Mouse (Mus musculus) bone marrow, adult 2 months (tissue): Measurements from ENCODE around the gene Camk1g. TPM values are rescaled to one million over a fixed set of nuclear protein-coding genes. Genes with fewer than 3 reads are reported as not detected.

ENCODE experiments used
- H3K27ac ChIP-seq: fragments of 200-500 bp; 2 replicates; pipeline ENCODE4 v1.5.1; 2012; ENCODE audit warnings: low read depth, mild to moderate bottlenecking, control low read depth, inconsistent platforms, low read length; ENCODE audit not compliant: control insufficient read depth, poor library complexity, insufficient read depth
- H3K4me1 ChIP-seq: fragments of 200-500 bp; 2 replicates; pipeline ENCODE4 v1.6.1; 2011; ENCODE audit warnings: low read length; ENCODE audit not compliant: control insufficient read depth, insufficient read depth
- H3K4me3 ChIP-seq: fragments of 200-500 bp; replicated peaks from 2 replicates; pipeline ENCODE3; 2011; ENCODE audit warnings: mild to moderate bottlenecking, low read depth, low read length, control low read depth; ENCODE audit not compliant: control insufficient read depth
- CTCF ChIP-seq: fragments of 200-500 bp; IDR thresholded peaks from 2 replicates; pipeline ENCODE4 v1.5.1; 2011; ENCODE audit warnings: low read length, control low read depth; ENCODE audit not compliant: control insufficient read depth, insufficient read depth
- POLR2A ChIP-seq: fragments of 200-500 bp; IDR thresholded peaks from 2 replicates; pipeline ENCODE4 v1.6.1; 2011; ENCODE audit warnings: low read depth, mild to moderate bottlenecking, control low read depth, low read length, borderline replicate concordance; ENCODE audit not compliant: control insufficient read depth
- WGBS: fragments of 180-500 bp; shearing (Covaris S2); methylation state at CpG from one replicate; pipeline ENCODE4 v1.1.7; 2018; 5-methylcytosine and 5-hydroxymethylcytosine counted together
- polyA plus RNA-seq: library from polyadenylated mRNA; stranded (reverse); fragments of >200 nt; gene quantifications from 2 replicates; pipeline ENCODE4 v1.2.4, GENCODE M21; 2011; ENCODE audit warnings: low replicate concordance; ENCODE audit not compliant: missing spikeins, insufficient read depth, insufficient read length

The Camk1g gene
- polyA plus RNA-seq, 1 experiment, result not detected

DNA sequence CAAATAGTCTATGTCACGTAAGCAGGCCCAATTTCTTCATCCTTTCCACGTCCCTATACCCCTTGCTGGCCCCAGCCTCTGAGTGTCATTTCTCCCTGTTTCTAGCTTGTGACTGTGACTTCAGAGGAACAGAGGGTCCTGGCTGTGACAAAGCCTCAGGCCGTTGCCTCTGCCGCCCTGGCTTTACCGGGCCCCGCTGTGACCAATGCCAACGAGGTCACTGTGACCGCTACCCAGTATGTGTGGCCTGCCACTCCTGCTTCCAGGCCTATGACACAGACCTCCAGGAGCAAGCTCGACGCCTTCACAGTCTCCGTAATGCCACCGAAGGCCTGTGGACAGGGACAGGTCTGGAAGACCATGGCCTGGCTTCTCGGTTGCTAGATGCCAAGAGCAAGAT is 38.1 kb downstream of the Camk1g start:
- no peak overlapping the region for H3K4me3 ChIP-seq
- WGBS, result 80% methylated on average over 13 of the region's 13 CpGs
- peaks cover 4% of the 10 kb centered on the region for H3K4me1 ChIP-seq
- H3K27ac ChIP-seq, result no peak overlapping the region
- TF ChIP-seq POLR2A (no peak), CTCF (no peak)

DNA sequence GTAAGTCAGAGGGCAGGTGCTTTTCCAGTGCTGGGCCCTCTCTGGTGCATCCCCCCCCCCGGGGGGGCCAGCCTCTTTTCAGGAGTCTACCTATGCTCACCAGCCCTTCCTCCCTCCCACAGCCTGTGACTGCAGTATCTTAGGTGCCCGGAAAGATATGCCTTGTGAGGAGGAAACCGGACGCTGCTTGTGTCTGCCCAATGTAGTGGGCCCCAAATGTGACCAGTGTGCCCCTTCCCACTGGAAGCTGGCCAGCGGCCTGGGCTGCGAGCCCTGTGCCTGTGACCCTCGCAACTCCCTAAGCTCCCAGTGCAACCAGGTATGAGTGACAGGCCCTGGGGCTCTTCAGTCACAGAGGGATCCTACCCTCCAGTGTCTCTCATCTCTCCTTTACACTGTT is 39.5 kb downstream of the Camk1g start:
- peaks cover 2% of the 10 kb centered on the region; the same call in 1 of the 2 replicates for H3K4me1 ChIP-seq
- TF ChIP-seq POLR2A, result no peak
- no peak for TF ChIP-seq CTCF
- no peak overlapping the region for H3K4me3 ChIP-seq
- WGBS, result 76% methylated on average over 7 of the region's 7 CpGs
- no peak overlapping the region for H3K27ac ChIP-seq

DNA sequence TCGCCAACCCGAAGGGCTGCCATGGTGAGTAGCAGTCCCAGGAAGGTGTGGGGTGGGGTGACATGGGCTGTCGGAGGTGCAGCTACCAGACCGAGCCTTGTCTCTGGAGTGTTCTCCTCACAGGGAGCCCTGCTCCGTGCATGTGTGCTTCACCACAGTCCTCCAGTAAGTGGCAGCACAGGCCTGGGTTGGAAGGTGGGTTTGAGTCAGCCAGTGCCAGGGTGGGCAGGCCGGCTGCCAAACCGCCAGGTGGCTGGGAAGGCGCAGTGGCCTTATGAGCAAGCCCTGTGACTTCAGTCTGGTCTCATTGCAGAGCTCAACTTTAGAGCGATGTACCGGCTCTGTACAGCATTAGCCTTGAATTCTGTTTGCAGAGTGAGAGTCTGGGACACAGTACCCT is 39.9 kb downstream of the Camk1g start:
- TF ChIP-seq CTCF (peak; percentile 83), POLR2A (no peak)
- no peak overlapping the region for H3K27ac ChIP-seq
- peaks cover 2% of the 10 kb centered on the region; the same call in 1 of the 2 replicates for H3K4me1 ChIP-seq
- H3K4me3 ChIP-seq, result no peak overlapping the region
- WGBS, result 23% methylated on average over 10 of the region's 10 CpGs

DNA sequence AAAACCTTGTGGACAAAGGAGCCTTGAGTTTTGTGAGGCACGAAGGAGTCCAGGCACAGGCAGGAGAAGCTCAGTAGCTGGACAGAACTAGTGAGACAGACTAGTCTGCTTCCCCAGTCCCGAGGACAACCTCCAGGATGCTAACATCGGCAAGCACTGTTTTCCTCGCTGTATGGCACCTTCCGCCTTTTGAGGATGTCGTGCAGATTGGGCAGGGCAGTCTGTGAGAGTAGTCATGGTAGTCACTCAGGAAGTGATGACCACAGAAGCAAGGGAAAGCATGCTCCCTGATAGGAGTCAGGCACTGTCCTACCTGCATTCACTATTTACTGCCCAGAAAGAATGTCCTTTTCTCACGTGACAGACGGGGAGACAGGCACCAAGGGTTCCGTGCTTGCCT is 40.5 kb downstream of the Camk1g start:
- TF ChIP-seq POLR2A (no peak), CTCF (no peak)

DNA sequence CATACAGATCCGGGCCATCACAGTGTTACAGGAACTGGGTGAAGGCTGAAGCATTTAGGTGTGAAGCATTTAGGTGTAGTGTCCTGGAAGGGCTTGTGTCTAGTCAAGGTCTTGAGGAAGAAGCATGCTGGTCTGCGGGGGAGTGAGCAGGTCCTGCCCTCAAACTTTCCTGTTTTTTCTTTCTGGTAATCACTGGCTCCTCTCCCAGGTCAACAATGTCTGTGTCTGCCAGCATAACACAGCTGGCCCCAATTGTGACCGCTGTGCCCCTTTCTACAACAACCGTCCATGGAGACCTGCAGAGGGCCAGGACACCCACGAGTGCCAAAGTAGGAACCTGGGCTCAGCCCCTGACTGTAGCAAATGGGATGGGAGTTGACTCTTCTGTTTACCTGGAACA is 42.4 kb downstream of the Camk1g start:
- H3K27ac ChIP-seq, result no peak overlapping the region
- 76% methylated on average over 5 of the region's 5 CpGs for WGBS
- peaks cover 2% of the 10 kb centered on the region; the same call in 1 of the 2 replicates for H3K4me1 ChIP-seq
- H3K4me3 ChIP-seq, result no peak overlapping the region
- TF ChIP-seq CTCF, result no peak
- no peak for TF ChIP-seq POLR2A

More for the DNA sequence above, 40.5 kb downstream of the Camk1g start:
- H3K27ac ChIP-seq, result no peak overlapping the region
- WGBS, result 47% methylated on average over 9 of the region's 9 CpGs
- no peak overlapping the region for H3K4me3 ChIP-seq
- peaks cover 2% of the 10 kb centered on the region; the same call in 1 of the 2 replicates for H3K4me1 ChIP-seq

DNA sequence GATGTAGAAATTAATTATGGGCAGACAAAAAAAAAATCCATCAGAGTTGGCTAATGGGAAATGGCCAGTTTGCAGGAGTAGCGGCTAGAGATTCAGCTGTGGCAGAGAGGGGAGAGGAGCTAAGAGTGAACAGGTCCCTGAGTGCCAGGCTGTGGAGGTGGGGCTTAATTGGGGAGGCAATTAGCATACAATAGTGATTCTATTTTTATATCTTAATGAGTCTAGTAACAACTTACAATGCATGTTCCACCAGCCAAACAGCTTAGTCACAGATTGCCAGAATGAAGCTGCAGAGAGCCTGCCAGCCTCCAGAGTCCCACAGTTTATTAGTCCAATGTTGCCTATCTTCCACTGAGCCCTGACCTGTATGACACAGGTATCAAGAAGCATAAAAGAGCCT is 42.9 kb downstream of the Camk1g start:
- TF ChIP-seq POLR2A (no peak), CTCF (no peak)
- peaks cover 2% of the 10 kb centered on the region; the same call in 1 of the 2 replicates for H3K4me1 ChIP-seq
- no peak overlapping the region for H3K27ac ChIP-seq
- H3K4me3 ChIP-seq, result no peak overlapping the region
- 67% methylated on average over 1 of the region's 1 CpGs for WGBS

DNA sequence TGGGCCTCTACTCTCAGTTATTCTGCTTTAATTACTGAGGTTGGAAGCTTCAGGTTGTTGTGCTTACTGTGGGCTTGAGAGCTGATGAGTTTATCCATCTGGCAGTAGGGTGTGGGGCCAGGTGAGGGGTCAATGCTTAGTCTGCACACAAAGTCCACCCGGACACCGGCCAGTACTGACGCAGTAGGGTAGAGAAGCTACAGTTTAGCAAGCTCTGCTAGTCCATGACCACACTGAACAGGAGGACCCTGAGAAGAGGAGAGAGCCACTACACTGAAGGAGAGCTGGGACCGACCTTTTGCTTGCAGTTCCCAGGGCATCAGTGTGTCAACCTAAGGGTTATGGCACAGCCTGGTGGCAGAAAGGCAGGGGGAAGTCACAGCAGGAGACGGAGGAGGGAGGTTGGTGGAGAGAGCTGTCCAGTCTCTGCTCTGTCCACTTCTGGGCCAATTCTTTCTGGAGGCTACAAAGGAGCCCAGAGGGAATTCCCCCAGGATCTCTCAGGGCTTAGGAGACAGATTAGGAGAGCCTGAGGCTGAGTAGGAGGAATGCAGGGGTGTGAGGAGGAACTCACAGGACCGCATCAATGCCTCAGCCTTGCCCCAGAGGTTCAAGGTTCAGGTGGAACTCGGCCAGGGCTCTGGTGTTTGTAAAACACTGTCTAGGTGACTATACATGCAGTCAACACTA is 43.5 kb downstream of the Camk1g start:
- Histone ChIP-seq H3K4me3 (no peak overlapping the region), H3K27ac (no peak overlapping the region), H3K4me1 (peaks cover 2% of the 10 kb centered on the region; the same call in 1 of the 2 replicates)
- WGBS, result 65% methylated on average over 7 of the region's 7 CpGs
- TF ChIP-seq CTCF (peak; percentile 42; the same call in 1 of the 2 replicates), POLR2A (no peak)

DNA sequence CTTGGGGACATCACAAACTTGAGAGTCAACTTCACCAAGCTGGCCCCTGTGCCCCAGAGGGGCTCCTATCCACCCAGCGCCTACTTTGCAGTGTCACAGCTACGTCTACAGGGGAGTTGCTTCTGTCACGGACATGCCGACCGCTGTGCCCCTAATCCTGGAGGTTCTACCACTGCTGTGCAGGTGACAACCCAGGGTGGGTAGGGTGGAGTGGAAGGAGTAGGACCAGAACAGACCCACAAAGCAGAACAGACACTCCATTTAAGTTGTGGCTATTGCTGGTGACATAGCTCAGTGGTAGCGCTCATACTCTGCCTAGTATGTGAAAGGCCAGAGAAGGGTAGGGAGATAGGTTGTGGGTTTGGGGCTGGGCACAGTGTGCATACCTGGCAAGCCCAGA is 44.2 kb downstream of the Camk1g start:
- WGBS, result 86% methylated on average over 6 of the region's 6 CpGs

More for the DNA sequence above, 44.2 kb downstream of the Camk1g start:
- TF ChIP-seq CTCF, result no peak
- no peak for TF ChIP-seq POLR2A
- H3K4me3 ChIP-seq, result no peak overlapping the region
- H3K27ac ChIP-seq, result no peak overlapping the region
- peaks cover 2% of the 10 kb centered on the region; the same call in 1 of the 2 replicates for H3K4me1 ChIP-seq
